Mouse (Mus musculus): Measurements from ENCODE around the gene Gemin2. TPM values are rescaled to one million over a fixed set of nuclear protein-coding genes. Genes with fewer than 3 reads are reported as not detected.

Gemin2 gene
- polyA plus RNA-seq, 1 experiment from 2014 or later = 30.7 TPM

GRCm38 (mm10) chr12:59068791-59069190, 55.6 kb downstream of the Gemin2 start:
- Histone ChIP-seq H3K4me2 (replicated peaks; ENCODE audit: low read depth, low read length) (no peak overlapping the region), H3K4me1 (ENCODE audit: insufficient read depth, low read length) (peaks cover 9% of the 10 kb centered on the region; the same call in 1 of the 2 replicates), H3K4me3 (ENCODE audit: low read length) (no peak overlapping the region), H3K9ac (replicated peaks; ENCODE audit: low read length) (no peak overlapping the region), H3K27ac (ENCODE audit: low read length) (no peak overlapping the region), H3K36me3 (ENCODE audit: insufficient read depth, low read length) (peaks cover 44% of the 10 kb centered on the region), H3K27me3 (ENCODE audit: insufficient read depth, low read length) (no peaks in the 10 kb centered on the region), H3K9me3 (ENCODE audit: low read length) (no peaks in the 10 kb centered on the region)
- WGBS = 93% methylated on average over 13 of the region's 13 CpGs
- no peak for ATAC-seq (ENCODE audit: low FRiP score, low TSS enrichment)

DNA sequence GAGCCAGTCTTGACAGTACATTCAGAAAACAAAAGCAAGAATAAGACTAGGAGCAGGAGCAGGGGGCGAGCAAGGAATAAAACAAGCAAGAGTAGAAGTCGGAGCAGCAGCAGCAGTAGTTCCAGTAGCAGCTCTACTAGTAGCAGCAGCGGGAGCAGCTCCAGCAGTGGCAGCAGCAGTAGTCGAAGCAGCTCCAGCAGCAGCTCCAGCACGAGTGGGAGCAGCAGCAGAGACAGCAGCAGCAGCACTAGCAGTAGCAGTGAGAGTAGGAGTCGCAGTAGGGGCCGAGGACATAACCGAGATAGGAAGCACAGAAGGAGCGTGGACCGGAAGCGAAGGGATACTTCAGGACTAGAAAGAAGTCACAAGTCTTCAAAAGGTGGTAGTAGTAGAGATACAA, 59.1 kb downstream of the Gemin2 start:
- Histone ChIP-seq H3K9me3 (ENCODE audit: low read length) (no peaks in the 10 kb centered on the region), H3K36me3 (ENCODE audit: insufficient read depth, low read length) (peaks cover 47% of the 10 kb centered on the region), H3K9ac (replicated peaks; ENCODE audit: low read length) (no peak overlapping the region), H3K4me1 (ENCODE audit: insufficient read depth, low read length) (peaks cover 6% of the 10 kb centered on the region; the same call in 1 of the 2 replicates), H3K4me3 (ENCODE audit: low read length) (no peak overlapping the region), H3K27ac (ENCODE audit: low read length) (no peak overlapping the region), H3K27me3 (ENCODE audit: insufficient read depth, low read length) (no peaks in the 10 kb centered on the region), H3K4me2 (replicated peaks; ENCODE audit: low read depth, low read length) (no peak overlapping the region)
- WGBS = 90% methylated on average over 11 of the region's 11 CpGs
- ATAC-seq (ENCODE audit: low FRiP score, low TSS enrichment) = no peak

- H3K27ac ChIP-seq (ENCODE audit: low read length) = no peak overlapping the region
- ATAC-seq (ENCODE audit: low FRiP score, low TSS enrichment) = no peak
- no peaks in the 10 kb centered on the region for H3K9me3 ChIP-seq (ENCODE audit: low read length)
- H3K4me2 ChIP-seq (replicated peaks; ENCODE audit: low read depth, low read length) = no peak overlapping the region
- no peaks in the 10 kb centered on the region for H3K4me1 ChIP-seq (ENCODE audit: insufficient read depth, low read length)
- H3K9ac ChIP-seq (replicated peaks; ENCODE audit: low read length) = no peak overlapping the region
- H3K27me3 ChIP-seq (ENCODE audit: insufficient read depth, low read length) = no peaks in the 10 kb centered on the region
- peaks cover 36% of the 10 kb centered on the region for H3K36me3 ChIP-seq (ENCODE audit: insufficient read depth, low read length)
- WGBS = 90% methylated on average over 3 of the region's 3 CpGs
- H3K4me3 ChIP-seq (ENCODE audit: low read length) = no peak overlapping the region
Measured at GRCm38 (mm10) chr12:59074052-59074451, 60.9 kb downstream of the Gemin2 start.

DNA sequence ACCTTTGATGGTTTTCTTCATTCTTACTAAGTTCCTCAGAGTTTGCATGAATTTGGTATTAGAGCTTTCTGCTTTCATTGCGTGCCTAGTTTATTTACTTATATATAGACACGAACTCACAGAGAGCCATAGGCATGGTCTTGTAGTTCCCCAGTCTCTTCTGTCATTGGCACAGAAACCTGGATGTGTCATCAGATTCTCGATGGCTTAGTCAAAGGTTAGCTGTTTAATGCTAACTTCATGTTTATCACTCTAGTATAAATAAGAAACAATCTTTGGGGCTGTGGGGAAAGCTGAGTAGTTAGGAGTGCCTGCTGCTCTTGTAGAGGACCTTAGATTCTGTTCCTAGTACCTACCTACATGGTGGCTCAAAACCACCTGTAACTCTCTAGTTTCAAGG, 63.8 kb downstream of the Gemin2 start:
- Histone ChIP-seq H3K27ac (ENCODE audit: low read length) (no peak overlapping the region), H3K4me2 (replicated peaks; ENCODE audit: low read depth, low read length) (no peak overlapping the region), H3K9ac (replicated peaks; ENCODE audit: low read length) (no peak overlapping the region), H3K4me3 (ENCODE audit: low read length) (no peak overlapping the region), H3K9me3 (ENCODE audit: low read length) (no peaks in the 10 kb centered on the region), H3K27me3 (ENCODE audit: insufficient read depth, low read length) (no peaks in the 10 kb centered on the region), H3K36me3 (ENCODE audit: insufficient read depth, low read length) (peaks cover 10% of the 10 kb centered on the region), H3K4me1 (ENCODE audit: insufficient read depth, low read length) (no peaks in the 10 kb centered on the region)
- WGBS = 93% methylated on average over 3 of the region's 3 CpGs
- ATAC-seq (ENCODE audit: low FRiP score, low TSS enrichment) = no peak

GRCm38 (mm10) chr12:59077883-59078282, 64.7 kb downstream of the Gemin2 start:
- ATAC-seq (ENCODE audit: low FRiP score, low TSS enrichment) = no peak
- Histone ChIP-seq H3K36me3 (ENCODE audit: insufficient read depth, low read length) (0 out of 2 replicates have a peak, but pooled peaks cover 3% of the 10 kb centered on the region), H3K4me2 (replicated peaks; ENCODE audit: low read depth, low read length) (no peak overlapping the region), H3K9ac (replicated peaks; ENCODE audit: low read length) (no peak overlapping the region), H3K27me3 (ENCODE audit: insufficient read depth, low read length) (no peaks in the 10 kb centered on the region), H3K27ac (ENCODE audit: low read length) (no peak overlapping the region), H3K9me3 (ENCODE audit: low read length) (no peaks in the 10 kb centered on the region), H3K4me3 (ENCODE audit: low read length) (no peak overlapping the region), H3K4me1 (ENCODE audit: insufficient read depth, low read length) (no peaks in the 10 kb centered on the region)
- 91% methylated on average over 3 of the region's 3 CpGs for WGBS

Other genes starting within 250 kb of the Gemin2 start
- gene Sec23a, start 1.4 kb upstream of the Gemin2 start, polyA plus RNA-seq (2015; fragmentation: Nextera tagmentation; extraction: Ambion mirVana) = 78.7 and 83.9 TPM in 2 replicates
- gene Trappc6b, start 48.1 kb downstream of the Gemin2 start, polyA plus RNA-seq (2015; fragmentation: Nextera tagmentation; extraction: Ambion mirVana) = 94.4 and 97.3 TPM in 2 replicates
- 88.9 and 106 TPM in 2 replicates for gene Pnn, start 53.5 kb downstream of the Gemin2 start, polyA plus RNA-seq (2015; fragmentation: Nextera tagmentation; extraction: Ambion mirVana)
- 68.5 and 72.8 TPM in 2 replicates for gene Mia2, start 82.4 kb downstream of the Gemin2 start, polyA plus RNA-seq (2015; fragmentation: Nextera tagmentation; extraction: Ambion mirVana)
- gene Fbxo33, start 206.3 kb downstream of the Gemin2 start, polyA plus RNA-seq (2015; fragmentation: Nextera tagmentation; extraction: Ambion mirVana) = 4.5 and 6.4 TPM in 2 replicates

Data from kidney, embryonic 16.5 days (tissue).